Mouse (Mus musculus) hindbrain, embryonic 15.5 days (tissue): ENCODE measurements around the gene Cacna1c. TPM values are rescaled to one million over a fixed set of nuclear protein-coding genes. Genes with fewer than 3 reads are reported as not detected.

Experiments
- ATAC-seq: fragments of 200-750 bp; cut with Nextera tagmentation; 2 replicates; pipeline ENCODE4 v1.8.0; 2017; ENCODE audit warnings: low read depth, moderate number of reproducible peaks, moderate TSS enrichment; ENCODE audit not compliant: low FRiP score
- H3K27ac ChIP-seq: fragments of 300-500 bp; sonication (generic); replicated peaks from 2 replicates; pipeline ENCODE4 v1.5.1; 2015; ENCODE audit warnings: mild to moderate bottlenecking, inconsistent platforms
- H3K27me3 ChIP-seq: fragments of 300-500 bp; sonication (generic); 2 replicates; pipeline ENCODE4 v1.6.1; 2015; ENCODE audit warnings: control low read depth, inconsistent platforms
- H3K36me3 ChIP-seq: fragments of 300-500 bp; sonication (generic); 2 replicates; pipeline ENCODE4 v1.6.1; 2015; ENCODE audit warnings: control low read depth, inconsistent platforms
- H3K4me1 ChIP-seq: fragments of 300-500 bp; sonication (generic); replicated peaks from 2 replicates; pipeline ENCODE4 v1.6.1; 2015; ENCODE audit warnings: control low read depth, inconsistent platforms
- H3K4me2 ChIP-seq: fragments of 300-500 bp; sonication (generic); 2 replicates; pipeline ENCODE4 v1.6.1; 2015; ENCODE audit warnings: moderate library complexity, mild to moderate bottlenecking, inconsistent platforms
- H3K4me3 ChIP-seq: fragments of 300-500 bp; sonication (generic); 2 replicates; pipeline ENCODE4 v1.5.1; 2015; ENCODE audit warnings: mild to moderate bottlenecking, inconsistent platforms
- H3K9ac ChIP-seq: fragments of 300-500 bp; sonication (generic); 2 replicates; pipeline ENCODE4 v1.6.1; 2015; ENCODE audit warnings: inconsistent platforms
- H3K9me3 ChIP-seq: fragments of 300-500 bp; sonication (generic); 2 replicates; pipeline ENCODE4 v1.6.1; 2016; ENCODE audit warnings: control low read depth, inconsistent platforms
- WGBS: fragments of 180-500 bp; shearing (Covaris S2); methylation state at CpG from one replicate; pipeline ENCODE4 v1.1.7; 2015; 5-methylcytosine and 5-hydroxymethylcytosine counted together
- polyA plus RNA-seq: library from polyadenylated mRNA; unstranded; fragments of >200 nt; fragmentation: Nextera tagmentation; extraction: Ambion mirVana; gene quantifications from 2 replicates; pipeline ENCODE4 v1.2.1, GENCODE M21; 2015

Cacna1c gene
- polyA plus RNA-seq, 1 experiment from 2014 or later: 7.0 TPM

GRCm38 (mm10) chr6:119128521-119128920 lies 67.7 kb downstream of the Cacna1c start:
- 84% methylated on average over 8 of the region's 8 CpGs for WGBS
- no peak for ATAC-seq
- Histone ChIP-seq H3K4me1 (0 out of 2 replicates have a peak, but pooled peaks cover 3% of the 10 kb centered on the region), H3K9me3 (no peaks in the 10 kb centered on the region), H3K4me2 (no peak overlapping the region), H3K36me3 (no peaks in the 10 kb centered on the region), H3K27me3 (no peaks in the 10 kb centered on the region), H3K9ac (no peak overlapping the region), H3K4me3 (no peak overlapping the region), H3K27ac (no peak overlapping the region)

GRCm38 (mm10) chr6:119128076-119128475 lies 68.1 kb downstream of the Cacna1c start:
- 0 out of 2 replicates have a peak, but pooled peaks cover 3% of the 10 kb centered on the region for H3K4me1 ChIP-seq
- no peak overlapping the region for H3K9ac ChIP-seq
- 91% methylated on average over 1 of the region's 1 CpGs for WGBS

GRCm38 (mm10) chr6:119126991-119127390 lies 69.2 kb downstream of the Cacna1c start:
- 86% methylated on average over 3 of the region's 3 CpGs for WGBS
- Histone ChIP-seq H3K4me2 (no peak overlapping the region), H3K9ac (no peak overlapping the region), H3K9me3 (no peaks in the 10 kb centered on the region), H3K4me1 (0 out of 2 replicates have a peak, but pooled peaks cover under 1% of the 10 kb centered on the region), H3K36me3 (no peaks in the 10 kb centered on the region), H3K4me3 (no peak overlapping the region), H3K27ac (no peak overlapping the region), H3K27me3 (no peaks in the 10 kb centered on the region)
- ATAC-seq: no peak

More at GRCm38 (mm10) chr6:119128076-119128475, 68.1 kb downstream of the Cacna1c start:
- no peak overlapping the region for H3K27ac ChIP-seq
- H3K4me2 ChIP-seq: no peak overlapping the region
- no peaks in the 10 kb centered on the region for H3K36me3 ChIP-seq
- no peak overlapping the region for H3K4me3 ChIP-seq
- no peaks in the 10 kb centered on the region for H3K27me3 ChIP-seq
- no peaks in the 10 kb centered on the region for H3K9me3 ChIP-seq
- no peak for ATAC-seq

GRCm38 (mm10) chr6:119118371-119118770 lies 77.8 kb downstream of the Cacna1c start:
- H3K36me3 ChIP-seq: no peaks in the 10 kb centered on the region
- no peak for ATAC-seq
- no peak overlapping the region for H3K9ac ChIP-seq
- H3K4me2 ChIP-seq: no peak overlapping the region
- no peak overlapping the region for H3K27ac ChIP-seq
- 65% methylated on average over 4 of the region's 4 CpGs for WGBS
- H3K4me3 ChIP-seq: no peak overlapping the region
- H3K4me1 ChIP-seq: no peaks in the 10 kb centered on the region
- H3K27me3 ChIP-seq: no peaks in the 10 kb centered on the region
- no peaks in the 10 kb centered on the region for H3K9me3 ChIP-seq

- no peak overlapping the region for H3K4me3 ChIP-seq
- no peak for ATAC-seq
- no peak overlapping the region for H3K9ac ChIP-seq
- H3K4me2 ChIP-seq: no peak overlapping the region
- H3K27ac ChIP-seq: no peak overlapping the region
- WGBS: 88% methylated on average over 3 of the region's 3 CpGs
- H3K9me3 ChIP-seq: no peaks in the 10 kb centered on the region
- H3K4me1 ChIP-seq: no peaks in the 10 kb centered on the region
- H3K36me3 ChIP-seq: no peaks in the 10 kb centered on the region
- H3K27me3 ChIP-seq: no peaks in the 10 kb centered on the region
Observed at GRCm38 (mm10) chr6:119116290-119116689, 79.9 kb downstream of the Cacna1c start.

GRCm38 (mm10) chr6:119113362-119113761 lies 82.9 kb downstream of the Cacna1c start:
- no peaks in the 10 kb centered on the region for H3K36me3 ChIP-seq
- 90% methylated on average over 4 of the region's 4 CpGs for WGBS
- no peak overlapping the region for H3K27ac ChIP-seq
- ATAC-seq: no peak
- H3K4me3 ChIP-seq: no peak overlapping the region
- H3K4me2 ChIP-seq: no peak overlapping the region
- peaks cover 7% of the 10 kb centered on the region; the same call in 1 of the 2 replicates for H3K4me1 ChIP-seq
- H3K9ac ChIP-seq: no peak overlapping the region
- no peaks in the 10 kb centered on the region for H3K9me3 ChIP-seq
- no peaks in the 10 kb centered on the region for H3K27me3 ChIP-seq

- WGBS: 74% methylated on average over 5 of the region's 5 CpGs
- ATAC-seq: no peak
Observed at GRCm38 (mm10) chr6:119110369-119110768, 85.8 kb downstream of the Cacna1c start.

GRCm38 (mm10) chr6:119108466-119109394 lies 87.5 kb downstream of the Cacna1c start:
- peak overlapping the region; percentile 86 for H3K4me3 ChIP-seq
- H3K4me2 ChIP-seq: peak overlapping the region; percentile 80
- H3K36me3 ChIP-seq: no peaks in the 10 kb centered on the region
- H3K9ac ChIP-seq: peak overlapping the region; percentile 85
- H3K27ac ChIP-seq: peak overlapping the region; percentile 96
- peak; percentile 88 for ATAC-seq
- H3K4me1 ChIP-seq: peaks cover 38% of the 10 kb centered on the region
- no peaks in the 10 kb centered on the region for H3K27me3 ChIP-seq
- under 1% methylated on average over 64 of the region's 93 CpGs for WGBS
- no peaks in the 10 kb centered on the region for H3K9me3 ChIP-seq

More at GRCm38 (mm10) chr6:119110369-119110768, 85.8 kb downstream of the Cacna1c start:
- Histone ChIP-seq H3K9ac (no peak overlapping the region), H3K9me3 (no peaks in the 10 kb centered on the region), H3K36me3 (no peaks in the 10 kb centered on the region), H3K4me3 (no peak overlapping the region), H3K27ac (no peak overlapping the region), H3K4me1 (peaks cover 23% of the 10 kb centered on the region), H3K4me2 (no peak overlapping the region), H3K27me3 (no peaks in the 10 kb centered on the region)

- peak; percentile 9; the same call in 1 of the 2 replicates for ATAC-seq
- no peaks in the 10 kb centered on the region for H3K36me3 ChIP-seq
Observed at GRCm38 (mm10) chr6:119107856-119108465, 88.3 kb downstream of the Cacna1c start.

GRCm38 (mm10) chr6:119107140-119107855 lies 88.9 kb downstream of the Cacna1c start:
- H3K36me3 ChIP-seq: no peaks in the 10 kb centered on the region
- H3K27ac ChIP-seq: peak overlapping the region; percentile 96
- H3K4me1 ChIP-seq: peaks cover 52% of the 10 kb centered on the region
- no peaks in the 10 kb centered on the region for H3K9me3 ChIP-seq
- under 1% methylated on average over 67 of the region's 69 CpGs for WGBS
- H3K4me2 ChIP-seq: peak overlapping the region; percentile 80
- ATAC-seq: 0 out of 2 replicates have a peak, but pooled peaks have one; percentile 14
- H3K4me3 ChIP-seq: peak overlapping the region; percentile 86
- peak overlapping the region; percentile 85 for H3K9ac ChIP-seq
- no peaks in the 10 kb centered on the region for H3K27me3 ChIP-seq

More at GRCm38 (mm10) chr6:119107856-119108465, 88.3 kb downstream of the Cacna1c start:
- peak overlapping the region; percentile 96 for H3K27ac ChIP-seq
- H3K4me2 ChIP-seq: peak overlapping the region; percentile 80
- H3K27me3 ChIP-seq: no peaks in the 10 kb centered on the region
- H3K4me3 ChIP-seq: peak overlapping the region; percentile 86
- H3K4me1 ChIP-seq: peaks cover 46% of the 10 kb centered on the region
- whole genome bisulfite sequencing: under 1% methylated on average over 58 of the region's 58 CpGs
- H3K9me3 ChIP-seq: no peaks in the 10 kb centered on the region
- peak overlapping the region; percentile 85 for H3K9ac ChIP-seq

- Histone ChIP-seq H3K4me3 (peak overlapping the region; percentile 86), H3K36me3 (no peaks in the 10 kb centered on the region), H3K27me3 (no peaks in the 10 kb centered on the region), H3K9me3 (no peaks in the 10 kb centered on the region), H3K27ac (no peak overlapping the region), H3K4me1 (peaks cover 52% of the 10 kb centered on the region), H3K9ac (peak overlapping the region; percentile 85), H3K4me2 (peak overlapping the region; percentile 80)
- ATAC-seq: no peak
- 15% methylated on average over 7 of the region's 7 CpGs for WGBS
Observed at GRCm38 (mm10) chr6:119106726-119107125, 89.5 kb downstream of the Cacna1c start.
